Mouse (Mus musculus) left cerebral cortex, adult 2 months (tissue): ENCODE measurements at regions not wholly inside any gene's neighbourhood (a gene's known extent, or its start where the extent isn't known, plus 50 kb on each side); places are given as distances from the start of the nearest gene placed in this dataset.
A peak's percentile ranks its signal among the peaks of the same experiment; 100 is the strongest.

ENCODE experiments used
- DNase-seq, 2 experiments: peaks; one replicate each; pipeline ENCODE4 v3.0.0; 2021 to 2022; ENCODE audit warnings: low spot score in 2 of 2, mixed read lengths in 1 of 2; ENCODE audit errors: extremely low spot score in 1 of 2
- H3K27ac ChIP-seq: fragments of 200-600 bp; 2 replicates; pipeline ENCODE4 v1.8.1; 2022
- H3K4me3 ChIP-seq: fragments of 200-600 bp; 2 replicates; pipeline ENCODE4 v1.8.1; 2022
- CTCF ChIP-seq: fragments of 200-600 bp; IDR thresholded peaks from 2 replicates; pipeline ENCODE4 v1.8.1; 2022; ENCODE audit warnings: antibody characterized with exemption, mild to moderate bottlenecking, moderate library complexity
- intact Hi-C: fragments of 180-260 bp; cut with DNase I; formaldehyde crosslinking; loops from one replicate; pipeline ENCODE4 v1.15.1; 2025

DNA sequence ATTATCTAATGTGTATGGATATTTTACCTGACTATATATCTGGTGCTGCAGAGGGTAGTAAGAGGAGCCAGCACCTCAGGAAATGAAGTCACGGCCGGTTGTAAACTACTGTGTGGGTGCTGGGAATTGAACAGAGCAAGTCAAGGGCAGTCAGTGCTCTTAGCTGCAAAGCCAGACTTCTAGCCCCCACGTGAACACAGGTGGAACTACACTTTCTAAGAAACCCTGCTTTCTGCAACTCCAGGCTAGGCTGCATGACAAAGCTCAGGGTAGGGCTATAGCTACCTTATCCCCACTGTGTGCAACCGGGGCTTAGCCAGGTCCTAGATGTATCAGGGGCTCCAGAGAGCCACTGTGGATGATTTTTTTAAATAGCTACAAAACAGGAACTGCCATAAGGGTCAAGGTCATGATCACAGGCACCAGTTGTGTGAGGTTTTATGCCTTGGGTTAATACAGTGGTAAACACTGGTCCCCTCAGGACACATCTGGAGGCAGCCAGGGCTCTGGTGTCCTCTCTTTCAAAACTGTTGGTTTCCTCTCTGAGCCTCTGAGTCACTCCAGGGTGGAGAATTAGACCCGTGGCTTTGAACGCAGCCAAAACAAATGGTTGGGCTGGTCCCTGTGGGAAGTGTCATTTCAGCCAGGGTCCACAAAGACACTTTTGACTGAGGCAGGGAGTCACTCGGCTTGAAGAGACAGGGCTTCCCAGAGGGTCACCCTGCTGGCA is 76.5 kb downstream of the Gm26897 start:
- no peak for DNase-seq
- Histone ChIP-seq H3K4me3 (no peak overlapping the region), H3K27ac (no peak overlapping the region)
- TF ChIP-seq CTCF = peak; percentile 15
- intact Hi-C loops = no loop called here

DNA sequence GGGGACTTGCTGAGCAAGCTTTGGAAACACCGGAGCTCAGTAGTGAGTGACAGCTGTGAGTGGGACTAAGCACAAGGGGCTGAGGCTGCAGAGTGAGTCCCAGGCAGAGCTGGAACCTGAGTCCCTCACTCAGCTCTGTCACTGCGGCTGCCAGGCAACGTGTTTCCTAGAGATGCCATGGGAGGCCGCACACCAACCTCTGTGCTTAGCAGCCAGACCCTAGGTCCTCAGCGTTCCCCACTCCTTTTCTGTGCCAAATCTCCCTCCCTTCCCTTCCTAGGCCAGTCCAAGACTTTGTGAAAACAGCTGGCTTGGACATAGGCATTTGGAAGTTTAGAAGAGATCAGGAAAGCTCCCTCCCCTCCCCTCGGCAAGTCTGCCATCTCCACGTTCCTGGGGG is 78.9 kb downstream of the Gm26897 start:
- intact Hi-C loops = no loop called here
- Histone ChIP-seq H3K27ac (no peak overlapping the region), H3K4me3 (no peak overlapping the region)
- no peak for TF ChIP-seq CTCF
- DNase-seq = no peak

- Histone ChIP-seq H3K4me3 (no peak overlapping the region), H3K27ac (no peak overlapping the region)
- no peak for TF ChIP-seq CTCF
- intact Hi-C loops = no loop called here
- peak; percentile 71 to 83 for DNase-seq
These were observed 79.5 kb downstream of the Gm26897 start for GRCm38 (mm10) chr5:111813090-111813753.

- no peak for TF ChIP-seq CTCF
- intact Hi-C loops = no loop called here
- H3K27ac ChIP-seq = no peak overlapping the region
- H3K4me3 ChIP-seq = no peak overlapping the region
- no peak for DNase-seq
These were observed 81.4 kb downstream of the Gm26897 start for GRCm38 (mm10) chr5:111814893-111815760.

DNA sequence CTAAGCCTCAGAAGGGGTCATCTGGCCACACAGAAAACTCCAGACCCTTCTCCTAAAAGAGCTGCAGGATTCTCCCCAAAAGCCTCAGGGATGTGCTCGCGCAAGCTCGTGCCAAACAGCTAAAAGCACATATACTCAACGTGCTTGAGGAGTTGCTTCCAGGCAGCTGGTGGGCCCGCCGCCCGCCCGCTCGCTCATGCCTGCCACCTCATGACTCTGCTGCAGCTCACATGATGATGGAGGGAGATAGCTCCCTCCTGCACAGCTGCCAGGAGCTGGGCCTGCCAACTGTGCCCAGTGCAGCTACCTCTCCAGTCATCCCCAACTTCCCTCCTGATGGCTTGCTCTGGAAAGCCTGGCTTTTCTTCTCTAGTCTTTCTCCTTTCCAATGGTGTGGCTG is 87.2 kb downstream of the Gm26897 start:
- no peak for TF ChIP-seq CTCF
- DNase-seq = peak; percentile 46 to 52
- no peak overlapping the region for H3K27ac ChIP-seq
- no peak overlapping the region for H3K4me3 ChIP-seq
- intact Hi-C loops = no loop called here

DNA sequence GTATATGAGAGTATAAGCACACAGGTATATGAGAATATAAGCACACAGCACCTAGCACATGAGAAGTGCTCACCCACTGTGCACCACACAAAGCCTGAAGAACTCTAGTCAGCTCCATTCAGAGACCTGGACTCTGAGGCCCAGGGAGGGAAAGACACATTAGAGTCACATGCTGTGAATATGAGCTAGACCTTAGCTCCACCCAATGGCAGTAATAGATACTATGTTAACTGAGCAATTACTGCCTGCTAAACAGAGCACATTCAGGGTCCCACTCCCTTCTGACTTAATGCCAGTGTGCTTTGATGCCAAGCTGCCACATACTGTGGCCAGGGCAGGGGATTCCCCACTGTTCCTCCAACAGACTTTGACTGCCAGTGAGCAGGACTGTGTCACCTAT is 89.2 kb downstream of the Gm26897 start:
- no peak for DNase-seq
- no peak overlapping the region for H3K4me3 ChIP-seq
- TF ChIP-seq CTCF = no peak; the same call in 1 of the 2 replicates
- H3K27ac ChIP-seq = no peak overlapping the region
- intact Hi-C loops = no loop called here

GRCm38 (mm10) chr5:111823420-111823819 is 89.7 kb downstream of the Gm26897 start:
- intact Hi-C loops = no loop called here
- H3K4me3 ChIP-seq = no peak overlapping the region
- H3K27ac ChIP-seq = no peak overlapping the region
- no peak for DNase-seq
- no peak for TF ChIP-seq CTCF

- no peak overlapping the region for H3K4me3 ChIP-seq
- no peak for TF ChIP-seq CTCF
- H3K27ac ChIP-seq = no peak overlapping the region
- DNase-seq = no peak
- intact Hi-C loops = no loop called here
These were observed 90.1 kb downstream of the Gm26897 start for GRCm38 (mm10) chr5:111823842-111824241.

GRCm38 (mm10) chr5:111824600-111825130 is 90.9 kb downstream of the Gm26897 start:
- Histone ChIP-seq H3K27ac (no peak overlapping the region), H3K4me3 (no peak overlapping the region)
- no peak for DNase-seq
- intact Hi-C loops = no loop called here
- TF ChIP-seq CTCF = no peak

DNA sequence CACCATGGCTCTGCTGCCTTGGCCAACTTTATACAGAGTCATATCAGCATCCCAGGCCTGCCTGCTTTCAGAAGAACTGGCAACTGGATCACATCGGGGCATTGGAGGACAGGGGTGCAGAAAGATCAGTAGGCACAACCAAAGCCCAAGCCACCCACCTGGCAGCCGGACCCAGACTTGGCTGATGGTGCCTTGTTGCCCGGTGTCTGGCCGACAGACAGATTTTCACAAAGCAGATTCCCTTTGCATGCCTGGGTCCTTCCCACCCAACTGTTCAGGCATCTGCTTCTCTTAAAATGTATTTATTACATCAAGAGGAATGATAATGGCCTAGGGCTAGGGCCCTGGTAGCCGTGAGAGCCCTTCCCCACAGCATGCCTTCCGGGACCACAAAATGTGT is 96.2 kb downstream of the Gm26897 start:
- Histone ChIP-seq H3K4me3 (no peak overlapping the region), H3K27ac (no peak overlapping the region)
- no peak for TF ChIP-seq CTCF
- intact Hi-C loops = no loop called here
- no peak for DNase-seq

GRCm38 (mm10) chr5:111835737-111836667 is 102.3 kb downstream of the Gm26897 start:
- peak; percentile 22 to 25 for DNase-seq
- H3K4me3 ChIP-seq = no peak overlapping the region
- no peak overlapping the region for H3K27ac ChIP-seq
- intact Hi-C loops = no loop called here
- TF ChIP-seq CTCF = no peak
